Mouse (Mus musculus) erythroblast, adult 5-6 weeks (primary cell): ENCODE results near the gene Kcnj10. TPM values are rescaled to one million over a fixed set of nuclear protein-coding genes. Genes with fewer than 3 reads are reported as not detected.

Experiments used
- ATAC-seq: replicated peaks from 2 replicates; pipeline ENCODE4 v1.8.0; 2016; ENCODE audit warnings: moderate number of reproducible peaks, mild to moderate bottlenecking, moderate TSS enrichment, inconsistent platforms; ENCODE audit not compliant: poor library complexity, low FRiP score, severe bottlenecking
- total RNA-seq, 2 experiments: library from RNA; stranded (forward) in 1 of 2; stranded (reverse) in 1 of 2; fragments of 150-400 nt in 1 of 2; fragments of 200-764, 138-1000 nt in 1 of 2; gene quantifications; 2 replicates each; pipeline versions ENCODE4 v1.2.3 to v1.2.4; 2015 to 2017; ENCODE audit warnings: low replicate concordance in 2 of 2

The Kcnj10 gene
- total RNA-seq, 2 experiments from 2014 or later: 0.85 to 5.6 TPM

GRCm38 (mm10) chr1:172311248-172311906 is 29.6 kb upstream of the Kcnj10 start:
- 0 out of 2 replicates have a peak, but pooled peaks have one; percentile 17 for ATAC-seq

GRCm38 (mm10) chr1:172311921-172312767 is 28.9 kb upstream of the Kcnj10 start:
- ATAC-seq: peak; percentile 79

- ATAC-seq: 0 out of 2 replicates have a peak, but pooled peaks have one; percentile 11
Observed at GRCm38 (mm10) chr1:172312768-172313561, 28.0 kb upstream of the Kcnj10 start.

- no peak for ATAC-seq
Observed at GRCm38 (mm10) chr1:172313613-172314411, 27.2 kb upstream of the Kcnj10 start.

- no peak for ATAC-seq
Observed at GRCm38 (mm10) chr1:172314911-172315310, 26.1 kb upstream of the Kcnj10 start.

- ATAC-seq: no peak
Observed at GRCm38 (mm10) chr1:172317431-172317830, 23.6 kb upstream of the Kcnj10 start.

GRCm38 (mm10) chr1:172317946-172318345 is 23.1 kb upstream of the Kcnj10 start:
- ATAC-seq: no peak

- no peak for ATAC-seq
Observed at GRCm38 (mm10) chr1:172318424-172319035, 22.5 kb upstream of the Kcnj10 start.

GRCm38 (mm10) chr1:172319346-172319745 is 21.7 kb upstream of the Kcnj10 start:
- ATAC-seq: no peak

- ATAC-seq: no peak
Observed at GRCm38 (mm10) chr1:172319921-172320411, 21.0 kb upstream of the Kcnj10 start.

- no peak for ATAC-seq
Observed at GRCm38 (mm10) chr1:172322725-172323124, 18.3 kb upstream of the Kcnj10 start.

GRCm38 (mm10) chr1:172323298-172323697 is 17.7 kb upstream of the Kcnj10 start:
- no peak for ATAC-seq

GRCm38 (mm10) chr1:172323801-172324359 is 17.1 kb upstream of the Kcnj10 start:
- no peak for ATAC-seq

GRCm38 (mm10) chr1:172324725-172325124 is 16.3 kb upstream of the Kcnj10 start:
- peak; percentile 81 for ATAC-seq

- ATAC-seq: no peak
Observed at GRCm38 (mm10) chr1:172325680-172326535, 15.1 kb upstream of the Kcnj10 start.

- ATAC-seq: no peak
Observed at GRCm38 (mm10) chr1:172326684-172327083, 14.3 kb upstream of the Kcnj10 start.

GRCm38 (mm10) chr1:172327206-172328001 is 13.6 kb upstream of the Kcnj10 start:
- no peak for ATAC-seq
